Mouse (Mus musculus): Measurements from ENCODE around the gene Ebpl.

- TF ChIP-seq CTCF (conservative IDR thresholded peaks at IDR 0.05 in 1 of 2, IDR thresholded peaks at IDR 0.05 in 1 of 2; ENCODE audit: low read depth in 2 of 2, low read length in 2 of 2) (no peak), E2F4 (IDR thresholded peaks at IDR 0.05; ENCODE audit: insufficient replicate concordance, low read depth, low read length) (no peak), MXI1 (IDR thresholded peaks at IDR 0.05; ENCODE audit: low read depth, low read length) (no peak; the same call in 1 of the 2 replicates), TCF12 (IDR thresholded peaks at IDR 0.05; ENCODE audit: low read depth, low read length) (no peak; the same call in 1 of the 2 replicates), EP300 (IDR thresholded peaks at IDR 0.05; ENCODE audit: low read length) (no peak), ZNF384 (IDR thresholded peaks at IDR 0.05; ENCODE audit: low read depth, low read length) (no peak), ELF1 (IDR thresholded peaks at IDR 0.05; ENCODE audit: low read depth, low read length) (peak; percentile 81), USF1 (IDR thresholded peaks at IDR 0.05; ENCODE audit: low read depth, low read length) (no peak), CHD2 (IDR thresholded peaks at IDR 0.05; ENCODE audit: low read length) (no peak), USF2 (conservative IDR thresholded peaks at IDR 0.05; ENCODE audit: low read depth, low read length) (no peak), UBTF (IDR thresholded peaks at IDR 0.05; ENCODE audit: low read depth, low read length) (peak; percentile 96; the same call in 1 of the 2 replicates), RCOR1 (conservative IDR thresholded peaks at IDR 0.05; ENCODE audit: low read depth, low read length) (no peak), PAX5 (IDR thresholded peaks at IDR 0.05; ENCODE audit: low read length) (no peak), NELFE (IDR thresholded peaks at IDR 0.05; ENCODE audit: low read depth, low read length) (peak; percentile 89)
These were observed at the start of gene Ebpl for GRCm38 (mm10) chr14:61360131-61360980.

Data from CH12.LX (cell line).